Mouse (Mus musculus): Measurements from ENCODE around the gene Helt.

The Helt gene

DNA sequence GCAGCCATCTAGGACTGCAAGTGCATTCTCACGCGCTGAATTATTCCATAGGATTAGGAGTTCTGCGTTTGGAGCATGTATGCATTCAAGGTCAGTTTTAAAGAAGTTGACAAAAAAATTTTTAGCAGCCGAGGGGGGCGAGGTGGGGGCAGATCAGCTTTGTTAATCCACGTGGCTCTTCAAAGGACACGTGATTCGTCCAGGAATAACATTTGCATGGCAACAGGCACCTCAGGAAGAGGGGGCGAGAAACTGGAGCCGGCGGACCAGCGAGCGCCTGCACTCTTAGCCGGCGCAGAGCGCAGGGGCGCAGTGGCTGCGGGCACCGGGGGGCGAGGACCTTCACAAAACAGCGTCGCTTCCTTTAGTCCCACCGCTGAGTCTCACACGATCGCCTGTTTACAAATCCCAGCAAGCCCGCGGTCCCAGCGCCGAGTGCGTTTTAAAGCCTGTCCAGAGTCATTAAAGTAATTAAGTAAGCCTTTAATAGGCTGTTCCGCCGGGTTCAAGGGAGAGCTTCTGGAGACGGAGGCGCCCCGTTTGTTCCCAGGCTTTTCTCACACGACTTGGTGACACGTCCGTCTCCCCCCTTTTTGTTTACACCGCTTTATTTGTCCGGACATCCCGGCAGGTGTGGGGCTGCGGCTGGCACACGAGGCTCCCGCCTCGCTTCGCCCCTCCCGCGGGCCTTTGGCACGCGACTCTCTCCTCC, at the start of gene Helt:
Helt (minus strand) TSS at position 491 of the 712 bp plus-strand sequence.
- DNase-seq (ENCODE audit: low spot score), result no peak

DNA sequence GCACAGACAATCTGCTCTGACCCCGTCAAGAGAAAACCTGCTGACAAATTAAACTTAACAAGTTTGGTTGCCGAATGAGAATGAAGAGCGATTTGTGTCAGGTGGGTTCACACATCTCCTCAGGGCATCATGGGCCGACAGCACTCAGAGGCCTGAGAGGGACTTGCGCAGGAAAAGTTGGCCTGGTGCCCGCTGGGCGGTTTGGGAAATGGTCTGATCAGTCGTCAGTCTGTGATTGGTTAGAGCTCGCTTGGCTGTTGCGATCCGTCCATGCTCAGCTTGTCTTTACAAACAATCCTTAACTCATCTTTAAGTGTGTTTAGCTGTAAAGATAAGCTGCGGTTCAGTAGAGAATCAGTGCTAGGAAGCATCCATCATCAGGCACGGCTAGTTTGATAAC, 47.8 kb upstream of the Helt start:
- DNase-seq (ENCODE audit: low spot score), result no peak

DNA sequence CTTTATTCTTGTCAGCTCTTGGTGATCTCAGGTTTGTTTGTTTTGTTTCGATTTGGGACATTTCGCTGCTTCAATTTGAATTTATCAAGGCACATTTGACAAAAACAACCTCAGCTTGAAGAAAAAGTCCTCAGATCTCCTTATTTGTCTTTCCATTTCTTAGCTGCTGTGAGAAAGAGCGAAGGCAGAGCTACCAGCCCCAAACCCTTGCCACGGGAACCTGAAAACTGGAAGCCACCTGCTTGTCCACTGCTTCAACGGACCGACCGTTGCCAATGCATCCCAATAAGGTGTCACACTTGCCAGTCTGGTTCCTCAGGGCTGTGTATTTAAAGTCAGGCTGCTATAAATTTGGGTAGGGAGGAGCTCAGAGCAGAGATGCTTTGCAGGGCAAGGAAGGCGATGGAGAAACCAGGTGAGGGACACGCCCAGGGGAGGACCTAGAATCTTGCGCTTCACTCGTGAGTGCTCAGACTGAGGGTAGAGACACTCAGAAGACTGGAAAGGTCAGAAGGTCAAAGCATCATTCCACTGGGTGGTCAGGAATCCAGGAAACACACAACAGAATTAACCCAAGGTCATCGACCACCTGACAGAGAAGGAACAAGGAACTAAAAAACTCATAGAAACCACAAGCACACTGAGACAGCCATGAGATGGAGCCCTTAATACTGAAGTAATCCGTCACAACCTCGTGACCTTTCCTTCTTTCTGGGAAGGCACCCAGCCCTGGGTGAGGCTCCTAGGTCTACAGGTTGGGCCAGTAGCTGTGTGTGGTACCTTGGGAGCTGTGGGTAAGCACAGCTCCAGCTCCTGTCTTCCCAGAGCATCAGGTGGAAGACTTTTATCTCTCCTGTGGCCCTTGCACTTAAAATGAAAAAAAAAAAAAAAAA, 46.2 kb upstream of the Helt start:
- no peak for DNase-seq (ENCODE audit: low spot score)

DNA sequence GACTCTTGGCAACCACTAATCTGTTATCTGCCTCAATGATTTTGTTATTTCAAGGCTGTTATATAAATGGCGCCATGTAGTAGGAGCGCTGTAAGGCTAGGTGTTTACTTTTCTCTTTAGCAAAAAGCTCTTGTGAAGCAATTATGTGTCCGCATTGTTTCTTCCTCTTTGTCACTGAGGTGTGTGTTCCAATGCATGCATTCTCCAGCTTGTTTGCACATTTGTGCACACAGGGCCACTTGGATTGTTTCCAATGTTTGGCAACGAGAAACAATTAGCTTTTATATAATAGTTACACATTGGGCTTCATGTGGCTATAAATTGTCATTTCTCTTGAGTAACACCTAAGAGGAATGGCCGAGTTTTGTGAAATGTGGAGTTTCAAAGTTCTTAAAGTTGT, 44.8 kb upstream of the Helt start:
- no peak for DNase-seq (ENCODE audit: low spot score)

DNA sequence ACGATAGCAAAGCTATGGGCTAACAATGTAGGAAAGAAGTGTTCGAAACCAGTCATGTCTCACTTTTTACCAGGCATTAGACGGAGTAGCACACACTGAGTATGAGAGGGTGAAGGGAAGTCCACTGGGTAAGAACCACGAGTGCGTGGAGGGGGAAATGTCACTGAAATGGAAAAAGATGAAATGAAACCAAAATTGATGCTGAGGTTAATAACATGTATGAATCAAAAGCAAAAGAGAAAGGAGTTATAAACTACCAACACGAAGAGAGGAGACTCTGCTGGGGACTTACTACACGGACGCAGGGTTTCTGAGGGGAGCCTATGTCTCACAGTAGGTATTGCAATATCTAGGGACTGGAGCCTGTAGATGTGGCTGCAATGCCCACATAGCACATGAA, 41.9 kb upstream of the Helt start:
- DNase-seq (ENCODE audit: low spot score), result no peak

DNA sequence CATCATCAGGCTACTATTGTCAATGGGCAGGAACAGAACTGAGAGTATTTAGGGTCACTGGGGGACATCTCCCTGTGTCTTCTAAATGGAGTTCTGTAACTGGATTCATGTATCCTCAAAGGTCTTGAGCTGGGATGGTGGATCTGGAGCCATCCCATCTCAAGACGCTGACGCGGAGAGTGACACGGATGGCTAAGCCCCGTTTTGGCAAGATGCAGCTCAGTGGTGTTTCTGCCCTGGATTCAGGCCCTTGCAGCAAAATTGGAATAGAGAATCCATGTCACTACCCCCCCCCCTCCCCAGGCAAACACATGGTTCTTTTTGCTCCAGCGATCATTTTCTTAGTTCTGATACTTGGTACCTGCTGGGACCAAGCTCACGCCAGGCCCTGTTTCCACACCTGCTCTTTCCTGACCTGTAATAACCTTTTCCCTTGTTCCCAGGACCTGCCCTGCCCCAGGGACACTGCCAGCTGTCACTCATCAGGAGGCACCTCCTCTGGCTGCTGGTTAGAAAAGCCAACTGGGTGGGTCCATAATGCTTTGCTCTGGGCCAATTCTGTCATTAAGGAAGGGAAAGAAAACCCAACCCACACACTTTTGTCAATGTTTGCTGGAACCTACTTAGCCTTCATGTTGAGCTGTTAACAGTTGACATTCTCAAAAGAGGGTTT, 38.1 kb upstream of the Helt start:
- DNase-seq (ENCODE audit: low spot score), result no peak

DNA sequence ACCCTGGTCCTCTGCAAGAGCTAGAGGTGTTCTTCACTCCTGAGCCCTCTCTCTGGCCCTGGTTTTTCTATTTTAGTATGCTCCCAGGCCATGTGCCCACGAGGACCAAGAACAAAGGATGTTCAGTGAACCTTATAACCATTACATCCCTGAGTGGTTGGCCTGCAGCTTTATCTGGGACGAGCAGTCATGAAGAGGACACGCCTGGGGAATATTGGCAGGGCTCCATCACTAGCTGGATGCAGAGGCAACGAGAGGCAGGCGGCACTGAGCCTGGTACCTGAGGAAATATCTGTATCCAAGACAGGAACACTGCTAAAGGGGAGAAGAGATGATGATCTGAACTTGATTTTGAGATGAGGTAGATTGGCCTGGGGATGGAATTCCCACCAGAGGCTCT, 37.3 kb upstream of the Helt start:
- DNase-seq (ENCODE audit: low spot score), result no peak

DNA sequence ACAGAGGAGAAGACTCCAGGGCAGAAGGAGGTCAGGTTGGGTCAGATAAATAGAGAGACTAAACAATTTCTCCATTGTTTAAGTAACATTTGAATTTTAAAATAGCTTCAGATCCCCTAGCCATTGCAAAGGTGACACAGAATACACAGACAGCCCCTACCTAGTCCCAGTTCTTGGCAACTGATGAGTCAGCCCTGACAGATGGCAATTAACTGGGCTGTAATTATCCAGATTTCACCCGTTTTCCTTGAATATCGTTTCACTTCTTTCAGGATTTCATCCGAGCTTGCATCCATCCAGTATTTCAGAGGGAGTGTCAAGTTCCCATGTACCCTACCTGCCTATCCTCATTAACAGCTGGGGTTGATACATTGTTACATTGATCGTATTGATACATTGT, 34.9 kb upstream of the Helt start:
- no peak for DNase-seq (ENCODE audit: low spot score)

DNA sequence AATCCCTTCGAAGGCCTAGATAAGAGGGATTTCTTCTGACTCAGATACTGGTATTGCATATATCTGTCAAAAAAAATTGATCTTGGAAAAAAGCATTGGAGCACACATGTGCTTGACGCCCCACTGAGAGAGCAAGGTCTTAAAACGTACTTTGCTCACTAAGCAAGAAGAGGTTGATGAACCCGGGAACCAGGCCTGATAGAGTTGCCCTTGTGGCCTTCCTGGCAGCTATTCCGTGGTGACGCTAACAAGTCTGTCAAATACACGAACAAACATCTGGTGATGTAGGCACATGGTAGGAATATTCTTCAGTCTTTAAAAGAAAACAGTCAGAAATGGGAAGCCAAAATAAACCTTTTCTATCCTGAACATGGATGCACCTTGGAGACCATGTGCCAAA, 32.8 kb upstream of the Helt start:
- no peak for DNase-seq (ENCODE audit: low spot score)

DNA sequence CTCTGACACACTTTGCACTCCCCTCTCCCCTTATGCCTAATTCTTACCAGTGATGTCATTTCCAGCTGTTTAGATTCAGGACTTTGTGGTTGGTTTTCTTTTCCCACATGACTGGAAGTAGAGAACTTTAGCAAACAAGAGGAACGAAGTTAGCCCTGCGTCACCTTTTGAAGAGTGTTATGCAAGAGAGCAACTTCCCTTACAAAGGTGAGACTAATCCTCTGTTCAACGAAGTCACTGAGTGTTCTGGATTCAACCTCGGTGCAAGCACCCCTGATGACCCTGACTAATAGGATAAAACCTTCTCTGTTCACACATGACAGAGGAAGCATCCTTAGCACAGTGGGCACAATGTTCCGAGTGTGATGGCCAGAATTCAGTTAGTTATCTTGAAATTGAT, 32.2 kb upstream of the Helt start:
- no peak for DNase-seq (ENCODE audit: low spot score)

DNA sequence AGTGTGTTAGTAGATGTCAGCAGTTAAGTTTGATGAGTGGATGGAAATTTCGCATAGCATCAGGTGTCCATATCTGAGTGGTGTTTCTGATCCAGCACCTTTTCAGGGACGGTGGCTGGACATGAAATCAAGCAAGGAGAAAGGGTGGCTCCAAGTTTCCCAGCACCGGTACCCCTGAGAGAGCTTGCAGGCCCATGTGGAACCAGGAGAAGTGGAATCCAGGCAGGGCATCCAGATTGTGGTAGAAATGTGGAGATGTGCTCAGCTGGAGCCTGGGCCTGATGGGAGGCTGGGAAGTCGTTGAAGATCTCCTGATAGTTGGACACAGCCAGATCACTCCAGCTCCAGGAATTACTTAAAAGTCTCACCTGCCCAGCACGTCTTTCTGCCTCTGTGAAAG, 30.2 kb upstream of the Helt start:
- no peak for DNase-seq (ENCODE audit: low spot score)

DNA sequence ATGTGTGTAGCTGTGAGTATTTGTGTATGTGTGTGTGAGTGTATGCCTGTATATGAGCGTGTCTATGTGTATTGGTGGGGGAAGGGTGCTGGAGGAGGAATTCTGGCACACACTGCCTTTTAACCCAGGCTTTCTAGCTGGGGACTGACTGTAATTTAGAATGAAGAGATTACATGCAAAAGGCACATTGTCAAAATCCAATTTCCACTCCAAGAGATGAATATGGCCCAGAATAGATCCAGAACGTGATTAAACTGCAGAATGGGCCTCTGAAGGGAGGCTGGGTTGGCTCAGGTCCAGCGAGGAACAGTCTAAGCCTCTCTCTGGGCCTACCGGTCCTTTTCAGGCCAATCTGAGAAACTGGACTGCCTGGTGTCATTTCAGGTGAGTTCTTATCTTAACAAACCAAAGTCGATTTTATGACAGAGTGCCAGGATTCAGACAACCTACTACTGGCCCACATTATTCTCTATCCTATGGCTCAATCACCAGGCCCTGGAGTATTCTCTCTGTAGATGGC, 29.3 kb upstream of the Helt start:
- DNase-seq (ENCODE audit: low spot score), result no peak

DNA sequence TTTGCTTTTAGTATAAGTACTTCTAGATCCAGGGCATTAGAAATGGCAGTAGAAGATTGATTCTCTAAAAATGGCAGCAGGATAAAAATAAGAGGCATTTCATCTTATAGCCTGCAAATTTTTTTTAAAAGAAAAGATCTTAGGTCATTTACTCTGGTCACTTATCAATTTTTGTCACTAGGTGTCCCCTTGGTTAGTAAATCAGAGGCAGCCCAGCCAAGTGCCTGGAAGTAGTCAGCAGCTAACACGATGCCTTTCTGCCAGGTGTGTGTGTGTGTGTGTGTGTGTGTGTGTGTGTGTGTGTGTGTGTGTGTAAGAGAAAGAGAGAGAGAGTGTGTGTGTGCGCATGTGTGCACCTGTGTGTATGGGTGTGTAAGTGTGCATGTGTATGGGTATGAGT, 28.4 kb upstream of the Helt start:
- DNase-seq (ENCODE audit: low spot score), result no peak

DNA sequence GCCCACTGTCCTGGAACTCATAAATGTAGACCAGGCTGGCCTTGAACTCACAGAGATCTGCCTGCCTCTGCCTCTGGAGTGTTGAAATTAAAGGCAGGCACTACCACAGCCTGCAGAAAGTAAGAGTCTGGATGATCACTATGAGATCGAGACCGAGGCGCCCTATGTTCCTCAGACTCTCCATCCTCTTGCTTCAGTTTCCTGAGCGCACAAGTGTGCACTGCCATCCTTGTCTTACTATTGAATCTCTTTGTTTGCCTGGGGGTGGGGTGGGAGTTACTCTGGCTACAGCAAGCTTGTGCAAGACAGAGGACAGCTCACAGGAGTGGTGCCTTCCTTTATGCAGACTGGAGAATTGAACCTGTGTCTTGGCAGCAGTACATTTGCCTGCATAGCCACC, 27.9 kb upstream of the Helt start:
- no peak for DNase-seq (ENCODE audit: low spot score)

DNA sequence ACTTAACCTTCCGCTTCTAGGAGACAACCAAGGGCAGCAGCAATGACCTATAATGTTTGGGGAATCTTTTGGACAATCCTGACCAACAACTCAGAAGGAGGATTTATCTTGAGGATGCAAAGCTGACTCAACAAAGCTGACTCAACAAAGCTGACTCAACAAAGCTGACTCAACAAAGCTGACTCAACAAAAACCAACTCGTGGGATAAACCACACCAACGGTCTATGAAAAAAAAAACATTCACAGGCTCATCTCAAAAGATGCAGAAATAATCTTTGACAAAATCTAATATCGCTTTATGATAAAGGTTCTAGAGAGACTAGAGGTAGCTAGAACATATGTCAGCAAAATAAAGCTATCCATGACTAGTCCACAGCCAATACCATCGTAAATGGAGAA, 24.3 kb upstream of the Helt start:
- DNase-seq (ENCODE audit: low spot score), result no peak

DNA sequence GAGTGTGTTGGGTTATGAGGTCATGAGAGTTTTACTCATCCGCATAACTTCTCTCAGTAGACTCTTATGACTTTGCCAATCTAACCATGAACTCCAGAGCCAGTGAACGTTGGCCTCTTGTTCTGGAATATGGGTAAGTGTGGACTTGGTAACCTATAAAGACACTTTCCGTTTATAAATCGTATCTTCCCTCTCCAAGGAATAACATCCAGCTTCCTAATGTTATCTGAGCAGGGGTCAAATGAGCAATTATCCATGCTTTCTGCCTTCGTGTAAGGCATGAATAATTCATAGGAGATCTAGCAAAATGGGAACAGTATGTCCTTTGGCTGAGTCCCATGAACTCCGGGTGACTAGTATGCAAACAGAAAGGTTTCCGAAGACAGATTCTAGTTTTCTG, 22.7 kb upstream of the Helt start:
- DNase-seq (ENCODE audit: low spot score), result no peak

DNA sequence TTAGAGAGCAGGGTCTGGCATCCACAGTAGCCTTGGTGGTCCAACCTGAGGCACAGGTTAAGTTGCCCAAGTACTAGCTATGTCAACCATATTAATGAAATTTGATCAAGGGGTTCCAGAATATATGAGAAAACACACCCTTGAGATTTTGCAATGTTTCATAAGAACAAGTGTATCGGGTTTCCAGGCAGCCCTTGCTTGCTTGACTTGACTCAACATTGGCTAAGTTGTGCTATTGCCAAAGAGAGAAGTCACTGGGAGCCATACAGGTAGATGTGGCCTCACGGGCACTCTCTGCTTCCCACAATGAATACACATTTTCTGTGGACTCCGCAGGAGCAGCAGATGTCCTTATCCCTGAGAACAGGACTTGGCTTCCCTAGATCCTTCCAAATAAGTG, 19.3 kb upstream of the Helt start:
- DNase-seq (ENCODE audit: low spot score), result no peak

DNA sequence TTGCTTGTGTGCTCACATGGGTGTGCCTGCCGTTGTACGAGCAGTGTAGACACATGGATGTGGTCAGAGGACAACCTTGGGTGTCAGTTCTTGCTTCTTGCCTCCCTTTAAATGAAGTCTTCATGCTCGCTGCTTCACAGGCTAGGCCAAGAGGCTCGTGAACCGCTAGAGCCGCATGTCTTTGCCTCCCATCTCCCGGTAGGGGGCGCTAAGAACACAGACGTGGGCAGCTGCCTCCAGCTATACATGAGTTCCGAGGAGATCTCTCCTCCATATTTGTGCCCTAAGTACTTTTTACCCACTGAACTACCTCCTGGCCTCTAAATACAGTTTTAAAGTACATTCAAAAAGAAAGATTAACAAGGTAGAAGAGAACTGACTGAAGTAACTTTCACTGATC, 16.7 kb upstream of the Helt start:
- DNase-seq (ENCODE audit: low spot score), result peak; percentile 55

DNA sequence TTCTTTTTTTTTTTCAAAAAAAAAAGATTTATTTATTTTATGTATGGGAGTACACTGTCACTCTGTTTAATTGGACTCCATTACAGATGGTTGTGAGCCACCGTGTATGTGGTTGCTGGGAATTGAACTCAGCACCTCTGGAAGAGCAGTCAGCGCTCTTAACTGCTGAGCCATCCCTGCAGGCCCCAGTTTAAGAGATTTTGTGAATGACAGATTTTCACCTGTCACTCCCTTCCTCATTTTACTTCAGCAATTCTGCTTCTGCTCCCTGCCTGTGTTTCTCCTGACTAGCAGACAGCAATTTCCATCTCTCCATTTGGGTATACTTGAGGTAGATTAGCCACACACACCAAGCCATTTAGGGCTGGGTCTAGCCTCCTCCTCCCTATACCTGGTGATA, 13.7 kb upstream of the Helt start:
- no peak for DNase-seq (ENCODE audit: low spot score)

DNA sequence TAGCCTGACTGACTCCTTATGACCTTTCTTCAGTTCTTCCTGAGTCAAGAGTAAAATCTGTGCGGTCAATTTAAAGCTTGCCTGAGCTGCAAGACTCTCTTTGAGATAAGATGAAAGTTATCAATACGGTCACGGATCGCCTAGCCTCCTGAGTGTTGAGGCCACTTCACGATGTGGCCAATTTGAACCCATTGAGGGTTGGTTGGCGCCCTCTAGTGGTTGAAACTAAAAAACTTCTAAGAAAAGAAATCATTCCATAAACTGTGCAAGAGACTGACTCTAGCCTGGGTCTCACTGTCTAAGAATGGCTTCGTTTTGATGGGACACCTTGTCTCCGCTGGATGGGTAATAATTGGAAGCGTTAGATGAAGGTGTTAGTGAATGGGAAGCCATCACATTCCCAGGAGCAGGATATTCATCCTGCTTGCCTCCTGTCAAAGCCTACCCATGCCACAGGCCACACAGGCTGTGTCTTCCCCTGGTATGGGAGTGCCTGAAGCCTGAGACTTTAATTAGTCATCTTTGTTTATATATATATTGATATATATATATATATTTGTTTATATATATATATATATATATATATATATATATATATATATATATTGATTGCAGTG, 11.4 kb upstream of the Helt start:
- DNase-seq (ENCODE audit: low spot score), result no peak

DNA sequence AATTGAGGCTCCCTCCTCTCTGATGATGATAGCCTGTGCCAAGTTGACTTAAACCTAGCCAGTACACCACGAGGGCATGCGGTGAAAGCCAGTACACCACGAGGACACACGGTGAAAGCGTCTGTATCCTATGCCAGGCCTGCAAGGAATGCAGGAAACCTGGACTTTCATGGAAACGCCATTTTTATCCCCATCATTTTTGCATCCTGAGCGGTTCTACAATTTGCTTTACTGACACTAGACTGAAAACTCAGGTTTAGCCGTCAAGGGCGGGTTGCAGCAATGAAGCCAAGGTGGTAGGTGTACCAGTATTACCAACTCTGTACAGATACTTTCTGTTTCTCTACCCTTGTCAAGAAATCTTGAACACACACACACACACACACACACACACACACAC, 7.7 kb upstream of the Helt start:
- DNase-seq (ENCODE audit: low spot score), result no peak

DNA sequence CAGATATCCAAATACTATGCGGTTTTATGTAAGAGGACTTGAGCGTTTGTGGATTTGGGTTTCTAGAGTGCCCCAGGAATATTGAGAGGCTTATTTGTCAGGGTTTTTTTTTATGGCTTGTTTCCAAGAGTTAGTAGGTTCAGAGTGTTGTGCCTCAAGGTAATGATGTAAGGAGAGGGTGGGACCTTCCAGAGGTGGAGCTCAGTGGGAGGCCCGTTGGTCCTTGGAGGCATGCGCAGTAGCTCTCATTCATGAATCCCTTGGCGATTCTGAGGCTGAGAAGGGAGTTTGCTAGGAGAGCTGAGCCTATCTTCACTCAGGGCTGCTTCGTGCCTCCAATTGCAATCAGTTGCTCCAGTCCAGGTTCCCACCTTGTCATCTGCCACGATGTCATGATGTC, 4.4 kb upstream of the Helt start:
- DNase-seq (ENCODE audit: low spot score), result no peak
